Mouse (Mus musculus): ENCODE results near the gene Slc30a10. TPM values are rescaled to one million over a fixed set of nuclear protein-coding genes. Genes with fewer than 3 reads are reported as not detected.

Gene Slc30a10
- polyA plus RNA-seq, 1 experiment from 2014 or later = 5.8 TPM

Other genes with a start within 250 kb of the Slc30a10 start
- gene Iars2, start 125.5 kb upstream of the Slc30a10 start, polyA plus RNA-seq (2014; fragmentation: Nextera tagmentation; extraction: Ambion mirVana) = 19.7 and 22.9 TPM in 2 replicates
- 56.6 and 61.9 TPM in 2 replicates for gene Bpnt1, start 122.7 kb upstream of the Slc30a10 start, polyA plus RNA-seq (2014; fragmentation: Nextera tagmentation; extraction: Ambion mirVana)
- gene Eprs, start 91.8 kb upstream of the Slc30a10 start, polyA plus RNA-seq (2014; fragmentation: Nextera tagmentation; extraction: Ambion mirVana) = 131 and 158 TPM in 2 replicates

Data from neural tube, embryonic 14.5 days (tissue).